Mouse (Mus musculus) megakaryocyte, embryonic 14.5 days (primary cell): ENCODE measurements around the gene Ccl5.

ENCODE experiments used
- FLI1 ChIP-seq: IDR thresholded peaks from 2 replicates; pipeline ENCODE4 v1.6.1; 2012; ENCODE audit warnings: low read length, inconsistent platforms, mixed read lengths
- GATA1 ChIP-seq: IDR thresholded peaks from 3 replicates; pipeline ENCODE4 v1.6.1; 2012; ENCODE audit warnings: mixed read lengths, low read length, inconsistent platforms, borderline replicate concordance

- no peak for TF ChIP-seq FLI1
- no peak for TF ChIP-seq GATA1
Measured at GRCm38 (mm10) chr11:83572834-83573233, 42.5 kb upstream of the Ccl5 start.
